Mouse (Mus musculus) thymus, adult 2 months (tissue): Measurements from ENCODE around the gene Zfp865.

ENCODE experiments used
- CTCF ChIP-seq: fragments of 200-500 bp; IDR thresholded peaks from 2 replicates; pipeline ENCODE4 v1.5.1; 2012; ENCODE audit warnings: mild to moderate bottlenecking, control low read depth, low read length, moderate library complexity, borderline replicate concordance; ENCODE audit not compliant: control insufficient read depth, poor library complexity, insufficient read depth; ENCODE audit errors: extremely low read depth
- POLR2A ChIP-seq: fragments of 200-500 bp; IDR thresholded peaks from 2 replicates; pipeline ENCODE4 v1.6.1; 2012; ENCODE audit warnings: mild to moderate bottlenecking, low read length, control low read depth, moderate library complexity; ENCODE audit not compliant: control insufficient read depth, poor library complexity, insufficient read depth; ENCODE audit errors: extremely low read depth

GRCm38 (mm10) chr7:5064886-5065285 is 44.7 kb downstream of the Zfp865 start:
- TF ChIP-seq POLR2A: no peak
- TF ChIP-seq CTCF: no peak
